Mouse (Mus musculus): ENCODE results near the gene Olfml2a. TPM values are rescaled to one million over a fixed set of nuclear protein-coding genes. Genes with fewer than 3 reads are reported as not detected.

Gene Olfml2a
- polyA plus RNA-seq, 2 experiments: 0.07 to 0.10 TPM

GRCm38 (mm10) chr2:38987803-38988510 lies 56.2 kb downstream of the Olfml2a start:
- Histone ChIP-seq H3K4me1 (replicated peaks; ENCODE audit: control insufficient read depth in 2 of 2, insufficient read depth in 2 of 2, low read length in 1 of 2) (peaks cover 13 to 22% of the 10 kb centered on the region in 2 experiments), H3K4me2 (ENCODE audit: low read depth) (no peak overlapping the region), H3K27me3 (ENCODE audit: control insufficient read depth, insufficient read depth, low read length) (no peaks in the 10 kb centered on the region), H3K4me3 (ENCODE audit: insufficient read depth in 1 of 2, low read depth in 2 of 2, low read length in 2 of 2) (no peak overlapping the region), H3K9me3 (ENCODE audit: control insufficient read depth, low read length) (peaks cover 4% of the 10 kb centered on the region), H3K9ac (replicated peaks) (no peak overlapping the region; the same call in 1 of the 2 replicates), H3K27ac (no peak overlapping the region), H3K36me3 (replicated peaks; ENCODE audit: control insufficient read depth, insufficient read depth, low read depth) (no peaks in the 10 kb centered on the region)
- TF ChIP-seq CTCF (IDR thresholded peaks at IDR 0.05; ENCODE audit: low read depth) (no peak), EP300 (IDR thresholded peaks at IDR 0.05; ENCODE audit: low read depth) (no peak)
- ATAC-seq (ENCODE audit: insufficient read depth) (no peak), DNase-seq (ENCODE audit: low read depth in 3 of 3, low spot score in 3 of 3) (no peak)
- WGBS (ENCODE audit: insufficient replicate concordance): 80% methylated on average over 6 of the region's 6 CpGs

GRCm38 (mm10) chr2:38988929-38989328 lies 57.2 kb downstream of the Olfml2a start:
- Histone ChIP-seq H3K27me3 (ENCODE audit: control insufficient read depth, insufficient read depth, low read length) (no peaks in the 10 kb centered on the region), H3K9ac (replicated peaks) (0 out of 2 replicates have a peak overlapping the region, but pooled peaks have one; percentile 24), H3K4me2 (ENCODE audit: low read depth) (peak overlapping the region; percentile 31), H3K4me3 (ENCODE audit: insufficient read depth in 1 of 2, low read depth in 2 of 2, low read length in 2 of 2) (no peak overlapping the region), H3K27ac (peak overlapping the region; percentile 58), H3K9me3 (ENCODE audit: control insufficient read depth, low read length) (no peaks in the 10 kb centered on the region), H3K4me1 (replicated peaks; ENCODE audit: control insufficient read depth in 2 of 2, insufficient read depth in 2 of 2, low read length in 1 of 2) (peaks cover 13 to 22% of the 10 kb centered on the region in 2 experiments), H3K36me3 (replicated peaks; ENCODE audit: control insufficient read depth, insufficient read depth, low read depth) (no peaks in the 10 kb centered on the region)
- TF ChIP-seq CTCF (IDR thresholded peaks at IDR 0.05; ENCODE audit: low read depth): no peak
- TF ChIP-seq EP300 (IDR thresholded peaks at IDR 0.05; ENCODE audit: low read depth): peak; percentile 81
- DNase-seq (ENCODE audit: low read depth in 3 of 3, low spot score in 3 of 3): peak in 2 of 3 experiments; percentile 56 to 58
- peak; percentile 89 for ATAC-seq (ENCODE audit: insufficient read depth)
- WGBS (ENCODE audit: insufficient replicate concordance): 38% methylated on average over 2 of the region's 2 CpGs

GRCm38 (mm10) chr2:38992004-38992403 lies 60.2 kb downstream of the Olfml2a start:
- Histone ChIP-seq H3K36me3 (replicated peaks; ENCODE audit: control insufficient read depth, insufficient read depth, low read depth) (no peaks in the 10 kb centered on the region), H3K27ac (no peak overlapping the region), H3K27me3 (ENCODE audit: control insufficient read depth, insufficient read depth, low read length) (no peaks in the 10 kb centered on the region), H3K9me3 (ENCODE audit: control insufficient read depth, low read length) (no peaks in the 10 kb centered on the region), H3K9ac (replicated peaks) (no peak overlapping the region), H3K4me1 (replicated peaks; ENCODE audit: control insufficient read depth in 2 of 2, insufficient read depth in 2 of 2, low read length in 1 of 2) (peaks cover 13 to 22% of the 10 kb centered on the region in 2 experiments), H3K4me2 (ENCODE audit: low read depth) (no peak overlapping the region), H3K4me3 (ENCODE audit: insufficient read depth in 1 of 2, low read depth in 2 of 2, low read length in 2 of 2) (no peak overlapping the region)
- TF ChIP-seq CTCF (IDR thresholded peaks at IDR 0.05; ENCODE audit: low read depth): no peak
- no peak for TF ChIP-seq EP300 (IDR thresholded peaks at IDR 0.05; ENCODE audit: low read depth)
- WGBS (ENCODE audit: insufficient replicate concordance): 34% methylated on average over 4 of the region's 4 CpGs
- DNase-seq (ENCODE audit: low read depth in 3 of 3, low spot score in 3 of 3) (no peak), ATAC-seq (ENCODE audit: insufficient read depth) (no peak)

GRCm38 (mm10) chr2:38992452-38992851 lies 60.7 kb downstream of the Olfml2a start:
- DNase-seq (ENCODE audit: low read depth in 3 of 3, low spot score in 3 of 3): no peak
- Histone ChIP-seq H3K4me2 (ENCODE audit: low read depth) (no peak overlapping the region), H3K9me3 (ENCODE audit: control insufficient read depth, low read length) (no peaks in the 10 kb centered on the region), H3K9ac (replicated peaks) (no peak overlapping the region), H3K4me3 (ENCODE audit: insufficient read depth in 1 of 2, low read depth in 2 of 2, low read length in 2 of 2) (no peak overlapping the region), H3K4me1 (replicated peaks; ENCODE audit: control insufficient read depth in 2 of 2, insufficient read depth in 2 of 2, low read length in 1 of 2) (peaks cover 11 to 25% of the 10 kb centered on the region in 2 experiments), H3K36me3 (replicated peaks; ENCODE audit: control insufficient read depth, insufficient read depth, low read depth) (no peaks in the 10 kb centered on the region), H3K27me3 (ENCODE audit: control insufficient read depth, insufficient read depth, low read length) (no peaks in the 10 kb centered on the region), H3K27ac (no peak overlapping the region)
- TF ChIP-seq CTCF (IDR thresholded peaks at IDR 0.05; ENCODE audit: low read depth): no peak
- TF ChIP-seq EP300 (IDR thresholded peaks at IDR 0.05; ENCODE audit: low read depth): no peak
- WGBS (ENCODE audit: insufficient replicate concordance): 64% methylated on average over 4 of the region's 4 CpGs
- no peak for ATAC-seq (ENCODE audit: insufficient read depth)

All from liver, embryonic 14.5 days (tissue).